Mouse (Mus musculus) adrenal gland, adult 18-20 months (tissue): ENCODE data around the gene Lsp1. TPM values are rescaled to one million over a fixed set of nuclear protein-coding genes. Genes with fewer than 3 reads are reported as not detected.

Experiments
- DNase-seq, 2 experiments: peaks; one replicate each; pipeline ENCODE4 v3.0.0; 2021 to 2022; ENCODE audit warnings: low spot score in 2 of 2
- total RNA-seq, 2 experiments: library from RNA; stranded (reverse); gene quantifications; 1 replicate in 1 of 2; 2 replicates in 1 of 2; pipeline ENCODE4 v1.2.3; 2021

Gene Lsp1
- total RNA-seq, 2 experiments from 2014 or later: 17.0 to 24.2 TPM

DNA sequence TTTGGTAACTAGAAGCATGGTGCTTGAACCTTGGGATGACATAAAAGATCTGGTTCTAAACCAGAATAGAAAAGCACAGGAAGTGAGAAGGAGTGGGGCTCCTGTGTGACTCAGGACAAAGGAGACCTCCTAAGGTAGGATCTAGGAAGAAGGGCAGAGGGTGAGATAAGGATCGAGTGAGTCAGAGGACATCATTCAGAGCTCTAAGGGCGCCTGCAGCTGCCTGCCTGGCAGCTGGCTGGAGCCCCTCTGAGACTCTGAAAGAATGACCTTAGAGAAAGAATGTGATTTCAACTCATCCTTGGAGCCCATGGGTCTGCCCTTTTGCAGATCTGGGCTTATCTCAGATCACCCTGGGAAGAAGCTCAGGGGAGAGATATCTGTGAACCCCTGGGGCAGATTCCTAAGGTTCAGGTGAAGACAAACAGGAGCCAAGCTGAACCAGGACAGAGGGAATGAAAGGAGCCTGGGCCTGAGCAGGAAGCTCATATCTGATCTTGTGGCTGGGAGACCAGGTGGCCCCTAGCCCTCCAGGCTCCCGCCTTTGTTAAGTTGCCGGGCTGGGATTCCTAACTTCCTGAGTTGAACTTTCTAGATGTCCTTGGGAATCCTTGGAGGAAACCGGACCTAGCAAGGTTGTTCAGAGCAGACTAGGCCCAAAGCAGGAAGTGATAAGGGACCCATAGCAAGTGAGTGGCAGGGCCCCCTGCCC is 38.6 kb downstream of the Lsp1 start:
- no peak for DNase-seq

DNA sequence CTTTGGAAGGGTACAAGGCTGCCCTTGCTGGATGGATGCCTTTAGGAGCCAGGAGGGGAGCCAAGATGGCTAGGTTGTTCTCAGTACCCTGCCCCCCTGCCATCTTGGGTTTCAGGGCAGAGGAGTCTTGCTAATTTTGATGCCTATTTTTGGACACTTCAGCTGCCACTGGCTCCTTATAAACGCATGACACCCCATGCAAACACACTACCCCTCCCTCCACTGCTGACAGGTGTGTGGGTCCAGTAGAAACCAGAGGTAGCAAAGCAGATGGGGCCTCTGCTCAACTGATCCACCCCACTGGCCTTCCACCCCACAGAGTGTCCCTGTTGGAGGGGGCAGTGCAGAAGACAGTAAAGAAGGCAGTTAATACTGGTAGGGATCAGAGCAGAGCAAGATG is 39.4 kb downstream of the Lsp1 start:
- DNase-seq: no peak

DNA sequence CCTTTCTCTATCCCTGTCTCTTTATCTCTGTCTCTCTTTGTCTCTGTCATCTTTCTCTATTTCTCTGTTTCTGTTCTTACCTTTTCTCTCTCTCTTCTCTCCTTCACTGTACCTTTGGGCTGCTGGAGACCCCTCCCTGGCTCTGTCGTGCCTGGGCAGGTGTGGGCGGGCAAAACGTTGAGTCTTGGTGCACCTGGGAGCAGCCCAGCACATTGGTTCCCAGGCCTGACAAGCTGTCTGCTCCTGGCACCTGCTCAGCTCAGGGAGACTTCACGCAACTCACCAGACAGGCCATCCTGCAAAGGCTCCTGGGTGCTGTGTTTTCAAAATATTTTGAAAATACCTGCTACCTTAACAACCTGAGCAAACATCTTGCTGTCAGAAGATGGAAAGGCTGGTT is 42.6 kb downstream of the Lsp1 start:
- DNase-seq: no peak

- DNase-seq: no peak
Measured at GRCm38 (mm10) chr7:142505942-142506341, 45.3 kb downstream of the Lsp1 start.

DNA sequence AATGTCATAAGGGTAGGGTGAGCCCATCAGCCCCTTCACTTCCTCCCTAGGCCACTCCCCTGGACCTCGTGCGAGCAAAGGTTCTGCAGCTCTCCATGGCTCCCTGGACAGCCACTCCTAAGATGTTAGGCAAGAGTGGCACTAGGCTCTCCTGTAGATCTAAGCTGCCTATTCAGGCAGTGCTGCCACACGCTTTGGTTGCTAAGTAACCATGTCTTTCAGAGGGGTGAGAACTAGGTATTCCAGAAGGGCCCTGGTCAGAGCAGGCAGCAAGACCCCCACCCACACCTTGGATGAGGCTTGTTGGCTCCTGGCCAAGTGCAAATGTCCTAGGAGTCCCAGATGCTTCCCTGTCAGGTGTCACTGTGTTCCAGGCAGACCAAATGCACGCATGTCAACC is 45.9 kb downstream of the Lsp1 start:
- no peak for DNase-seq

- no peak for DNase-seq
Measured at GRCm38 (mm10) chr7:142507453-142507852, 46.8 kb downstream of the Lsp1 start.

DNA sequence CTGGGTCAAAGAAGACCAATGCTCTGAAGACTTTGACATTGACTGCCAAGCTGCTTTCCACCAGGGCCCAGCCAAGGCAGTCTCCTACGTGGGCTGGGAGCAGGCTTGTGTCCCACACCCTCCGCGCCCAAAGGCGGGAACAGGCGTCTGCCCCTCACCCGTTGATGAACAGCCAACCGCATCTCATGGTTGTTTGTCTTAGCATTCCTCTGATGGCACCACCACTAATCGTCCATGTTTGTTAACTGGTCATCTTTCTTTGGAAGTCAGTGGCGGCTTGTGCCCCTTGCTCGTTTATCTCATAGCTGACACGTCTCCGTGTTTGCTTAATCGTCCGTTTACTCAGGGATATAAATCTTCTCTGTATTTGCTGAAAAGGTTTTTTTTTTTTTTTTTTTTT is 48.9 kb downstream of the Lsp1 start:
- DNase-seq: no peak

- no peak for DNase-seq
Measured at GRCm38 (mm10) chr7:142510021-142510777, 49.6 kb downstream of the Lsp1 start.

DNA sequence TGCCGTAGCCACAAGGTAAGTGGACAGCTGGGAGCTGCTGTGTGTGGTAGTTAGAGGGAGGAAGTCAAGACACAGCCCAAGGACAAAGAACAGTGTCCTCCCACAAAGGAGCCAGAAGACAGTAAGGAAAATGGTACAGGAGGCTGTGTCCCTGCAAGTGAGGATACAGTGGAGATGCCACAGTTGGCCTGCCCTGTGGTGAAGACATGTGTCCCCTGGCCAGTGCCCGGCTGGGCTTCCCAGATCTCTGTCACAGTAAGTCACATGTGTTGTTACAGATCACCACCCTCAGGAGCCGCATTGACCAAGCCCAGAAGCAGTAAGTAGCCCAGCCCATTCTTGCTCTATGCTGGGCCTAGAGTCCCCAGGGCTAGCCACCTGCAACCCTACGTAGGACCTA is 53.4 kb downstream of the Lsp1 start:
- no peak for DNase-seq

DNA sequence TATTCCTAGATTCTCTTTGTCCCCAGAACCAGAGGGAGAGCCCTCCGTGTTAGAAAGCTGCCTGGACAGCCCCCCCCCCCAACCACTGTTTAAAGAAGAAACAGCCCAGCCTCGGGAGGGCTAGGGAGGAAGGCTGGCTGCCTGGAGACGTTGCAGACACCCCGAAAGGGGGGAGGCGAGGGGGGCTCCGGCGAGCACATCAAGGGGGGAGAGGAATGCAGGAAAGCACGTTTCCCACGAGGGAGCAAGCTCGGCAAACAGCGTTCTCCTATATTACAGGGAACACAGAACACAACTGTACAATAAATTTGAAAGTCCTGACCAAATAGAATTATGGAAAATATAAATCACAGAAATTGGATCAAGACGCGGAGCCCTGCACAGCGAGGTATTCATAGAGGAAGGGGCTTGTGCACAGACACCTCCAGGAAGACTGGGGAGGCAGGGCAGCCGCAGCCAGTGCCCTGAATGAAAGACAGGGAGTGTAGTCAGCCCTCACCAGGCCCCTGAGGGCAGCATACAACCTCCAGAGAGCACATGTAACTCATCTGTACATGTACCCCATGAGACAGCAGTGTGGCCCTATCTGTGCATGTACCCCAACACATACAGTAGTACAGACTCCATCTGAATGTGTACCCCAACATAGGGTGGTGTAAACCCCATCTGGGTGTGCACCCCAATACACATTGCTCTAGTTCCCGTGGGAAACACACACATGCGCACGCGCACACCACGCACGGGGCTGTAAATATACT is 55.8 kb downstream of the Lsp1 start:
- DNase-seq: no peak

DNA sequence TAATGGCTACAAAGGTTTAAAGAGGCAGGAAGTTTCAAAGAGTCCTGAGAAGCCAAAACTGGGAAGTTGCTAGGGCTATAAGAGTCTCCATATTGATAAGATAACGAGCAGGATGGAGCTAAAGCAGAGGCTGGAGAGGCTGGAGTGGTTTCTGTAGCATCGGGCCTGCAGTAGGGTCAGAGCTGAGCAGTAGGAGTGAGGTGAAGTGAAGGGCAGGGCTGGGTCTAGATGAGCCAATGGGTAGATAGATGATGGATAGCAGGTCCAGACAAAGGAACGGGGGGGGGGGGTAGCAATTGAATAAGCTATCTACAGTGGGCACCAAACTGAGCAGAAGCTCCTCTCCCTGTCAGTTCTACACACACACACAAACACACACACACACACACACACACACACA is 56.9 kb downstream of the Lsp1 start:
- no peak for DNase-seq

GRCm38 (mm10) chr7:142520331-142520730 is 59.7 kb downstream of the Lsp1 start:
- DNase-seq: no peak

GRCm38 (mm10) chr7:142522352-142522751 is 61.7 kb downstream of the Lsp1 start:
- no peak for DNase-seq

DNA sequence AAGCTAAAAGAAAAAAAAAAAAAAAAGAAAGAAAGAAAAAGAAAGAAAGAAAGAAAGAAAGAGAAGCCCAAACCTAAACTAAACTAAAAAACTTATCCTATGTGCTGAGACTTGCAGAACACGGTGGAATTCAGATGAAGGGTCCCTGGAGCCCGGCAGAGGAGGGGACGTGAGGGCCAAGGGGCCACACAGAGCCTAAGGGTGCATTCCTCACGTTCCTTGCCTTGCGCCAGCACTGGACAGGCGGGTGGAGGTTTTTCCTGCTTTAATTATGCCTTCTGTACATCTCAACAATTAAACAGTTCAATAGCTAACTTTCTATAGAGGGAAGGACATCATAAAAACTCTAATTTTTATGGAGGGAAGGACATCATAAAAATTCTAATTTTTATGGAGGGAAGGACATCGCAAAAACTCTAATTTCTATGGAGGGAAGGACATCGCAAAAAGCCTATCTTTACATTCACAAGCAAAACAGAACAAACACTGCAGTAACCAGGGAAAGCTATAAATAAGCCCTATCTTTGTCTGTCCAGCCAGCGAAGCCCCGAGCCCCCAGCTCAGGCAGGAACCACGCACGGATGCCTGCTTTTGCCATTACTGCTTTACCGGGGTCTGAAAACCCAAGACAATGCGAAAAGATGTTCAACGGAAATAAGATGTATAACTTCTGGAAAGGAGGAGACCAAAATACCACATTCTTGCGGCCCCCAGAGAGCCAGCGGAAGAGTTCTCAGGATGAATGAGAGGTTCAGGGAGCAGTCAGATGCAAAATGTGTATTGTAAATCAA is 62.8 kb downstream of the Lsp1 start:
- DNase-seq: no peak

DNA sequence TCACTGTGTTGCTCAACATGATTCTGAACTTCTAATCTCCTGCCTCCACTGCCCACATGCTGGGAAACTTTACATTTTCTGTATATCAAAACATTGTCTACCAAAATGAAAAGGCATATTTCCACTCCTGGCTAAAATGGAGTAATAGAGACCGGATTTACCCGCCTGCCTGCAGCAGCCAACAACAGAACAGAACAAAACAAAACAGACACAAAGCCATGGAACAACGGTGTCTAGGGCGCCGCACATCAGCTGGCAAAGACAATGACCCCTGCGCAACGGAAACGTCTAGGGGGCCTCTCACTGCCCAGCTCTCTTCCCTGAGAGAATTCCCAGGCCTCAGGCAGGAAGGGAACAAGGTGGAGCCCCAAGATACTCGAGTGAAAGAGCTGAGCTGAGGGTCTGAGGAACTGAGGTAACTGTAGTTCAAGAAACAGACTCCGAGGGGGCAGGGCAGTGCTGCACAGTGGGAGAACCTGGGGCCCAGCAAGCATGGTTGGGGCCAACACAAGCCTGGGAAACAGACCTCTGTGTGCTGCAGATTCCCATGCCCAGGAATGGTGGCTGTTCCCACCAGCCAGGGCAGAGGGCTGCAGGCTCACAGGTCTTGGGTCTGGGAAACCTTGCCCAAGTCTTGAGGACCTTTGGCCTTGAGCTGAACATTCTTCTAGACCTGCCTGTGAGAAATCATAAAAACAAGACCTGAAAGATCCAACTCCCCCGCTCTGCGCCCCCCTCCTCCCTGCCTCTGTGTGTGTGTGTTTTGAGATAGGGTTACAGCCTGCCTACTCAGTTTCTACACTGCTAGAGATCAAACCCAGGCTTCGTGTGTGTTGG is 65.0 kb downstream of the Lsp1 start:
- no peak for DNase-seq

- DNase-seq: no peak
Measured at GRCm38 (mm10) chr7:142529350-142529749, 68.7 kb downstream of the Lsp1 start.

GRCm38 (mm10) chr7:142531973-142532521 is 71.4 kb downstream of the Lsp1 start:
- DNase-seq: no peak

GRCm38 (mm10) chr7:142532671-142533058 is 72.1 kb downstream of the Lsp1 start, which contains the start of gene Mrpl23:
Mrpl23 (plus strand) TSS chr7:142532686.
- DNase-seq: no peak

DNA sequence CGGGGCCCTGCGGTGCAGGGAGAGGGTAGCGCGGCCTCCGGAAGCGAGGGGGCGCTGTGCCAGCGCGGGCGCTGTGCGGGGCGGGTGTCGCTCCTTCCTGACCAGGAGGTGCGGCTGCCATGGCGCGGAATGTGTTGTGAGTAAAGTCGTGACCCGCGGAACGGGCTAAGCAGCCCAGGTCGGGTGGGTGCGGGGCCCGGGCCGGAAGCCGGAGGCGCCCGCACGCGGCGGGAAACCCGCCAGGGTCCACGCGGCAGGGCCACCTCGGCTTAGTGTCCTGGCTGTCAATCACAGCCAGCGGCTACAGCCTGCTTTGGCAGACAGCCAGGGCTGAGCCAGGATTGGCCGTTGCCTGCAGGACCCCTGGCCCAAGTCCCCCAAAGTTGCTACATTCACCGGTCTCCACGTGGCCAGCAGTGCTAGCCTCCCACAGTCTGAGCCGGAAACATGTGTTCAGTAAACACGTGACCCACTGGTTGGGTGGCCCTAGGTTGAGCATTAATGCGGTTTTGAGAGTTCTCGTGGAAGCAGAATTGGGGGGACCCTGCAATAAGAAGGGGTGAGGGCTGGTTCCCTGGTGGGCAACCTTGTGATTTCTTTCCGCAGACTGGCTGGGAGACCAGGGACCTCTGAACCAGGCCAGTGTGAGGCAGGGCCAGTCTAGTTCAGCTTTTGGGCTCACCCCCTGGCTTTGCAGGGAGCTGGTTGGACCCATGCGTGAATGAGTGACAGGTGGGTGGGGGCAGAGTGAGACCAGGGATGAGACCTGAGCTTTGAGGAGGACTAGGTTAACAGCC is 72.6 kb downstream of the Lsp1 start:
- DNase-seq: peak; percentile 89 to 92
